Mouse (Mus musculus) brain, embryonic 14.5 days (tissue): ENCODE data around the gene Sp100.

Source experiments
- CTCF ChIP-seq: fragments of 200-500 bp; IDR thresholded peaks from 2 replicates; pipeline ENCODE4 v1.5.1; 2012; ENCODE audit warnings: inconsistent platforms, mild to moderate bottlenecking, moderate library complexity, borderline replicate concordance; ENCODE audit not compliant: insufficient read depth, insufficient read length; ENCODE audit errors: extremely low read depth
- POLR2A ChIP-seq: fragments of 200-500 bp; IDR thresholded peaks from 2 replicates; pipeline ENCODE4 v1.6.1; 2012; ENCODE audit warnings: mild to moderate bottlenecking, inconsistent platforms, borderline replicate concordance; ENCODE audit not compliant: poor library complexity, insufficient read depth, insufficient read length, severe bottlenecking; ENCODE audit errors: extremely low read depth

- no peak for TF ChIP-seq CTCF
- no peak for TF ChIP-seq POLR2A
These were observed 93.2 kb downstream of the Sp100 start for GRCm38 (mm10) chr1:85742916-85743505.
